Mouse (Mus musculus) testis, postnatal 14 days (tissue): ENCODE data around the gene Gm5624.
"Not testable (repeated sequence)": the region's sequence is repeated elsewhere in the genome, so short reads cannot be mapped to it uniquely, and the experiment has no call there.

Source experiments
- DNase-seq: peaks from one replicate; pipeline ENCODE4 v3.0.0; 2021; ENCODE audit warnings: low spot score

The Gm5624 gene

GRCm38 (mm10) chr14:44627737-44628136 is at the start of gene Gm5624:
Gm5624 (minus strand) TSS chr14:44627938.
- DNase-seq = not testable (repeated sequence)

DNA sequence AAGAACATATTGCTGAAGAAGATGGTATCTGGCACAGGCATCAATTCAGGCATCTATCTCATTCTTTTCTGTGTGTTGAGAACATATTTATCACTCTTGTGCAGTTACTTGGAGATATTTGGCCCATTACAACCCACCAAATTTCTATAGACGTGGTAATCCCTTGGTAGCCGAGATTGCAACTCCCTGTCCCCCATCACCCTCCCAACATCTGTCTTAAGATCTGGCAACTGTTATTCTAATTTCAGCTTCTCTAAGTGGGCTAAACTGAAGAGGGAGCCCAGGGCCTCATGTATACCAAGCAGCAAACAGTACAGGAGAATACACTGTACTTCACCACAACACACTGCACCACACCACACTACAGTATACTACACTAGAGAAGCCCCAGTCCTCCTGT is 36.0 kb downstream of the Gm5624 start:
- DNase-seq = not testable (repeated sequence)

GRCm38 (mm10) chr14:44582853-44583252 is 44.9 kb downstream of the Gm5624 start, which contains the start of gene Gm8247:
Gm8247 (plus strand) TSS chr14:44583153.
- not testable (repeated sequence) for DNase-seq

GRCm38 (mm10) chr14:44547961-44548360 is 79.8 kb downstream of the Gm5624 start:
- DNase-seq = not testable (repeated sequence)

DNA sequence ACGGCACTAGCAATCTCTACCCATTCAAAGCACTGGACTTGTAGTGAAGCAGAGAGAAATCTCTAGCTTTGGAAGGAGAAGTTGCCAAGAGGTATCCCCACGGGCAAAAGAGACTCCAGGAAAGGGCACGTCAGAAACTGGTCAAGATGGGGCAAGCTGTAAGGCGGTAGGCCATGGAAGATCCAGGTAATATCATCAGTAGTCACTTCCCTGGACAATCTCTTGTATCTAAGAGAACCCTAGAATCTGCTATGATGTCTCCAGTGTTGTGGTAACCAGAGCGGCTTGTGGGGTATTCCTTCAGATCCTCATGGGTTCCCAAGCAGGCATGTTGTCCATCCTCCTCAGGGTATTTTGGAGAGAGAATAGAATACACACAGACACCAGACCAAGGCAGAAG is 109.8 kb downstream of the Gm5624 start, which contains the start of gene Gm17093:
Gene Gm17093 (plus strand): TSS at position 301 of the 400 bp plus-strand sequence.
- not testable (repeated sequence) for DNase-seq
